Mouse (Mus musculus) spleen, adult 2 months (tissue): Measurements from ENCODE around the gene Dppa3. TPM values are rescaled to one million over a fixed set of nuclear protein-coding genes. Genes with fewer than 3 reads are reported as not detected.
"Not testable (repeated sequence)": the region's sequence is repeated elsewhere in the genome, so short reads cannot be mapped to it uniquely, and the experiment has no call there.

Source experiments
- DNase-seq, 2 experiments: peaks; one replicate each; pipeline versions ENCODE4 v3.0.0 to v3.0.0-alpha.2; 2012 to 2021; ENCODE audit warnings: low spot score in 2 of 2, low read depth in 1 of 2
- H3K27ac ChIP-seq: fragments of 200-500 bp; 2 replicates; pipeline ENCODE4 v1.5.1; 2012; ENCODE audit warnings: low read length, inconsistent platforms; ENCODE audit not compliant: insufficient read depth
- H3K27me3 ChIP-seq: fragments of 200-500 bp; 2 replicates; pipeline ENCODE4 v1.6.1; 2012; ENCODE audit warnings: mild to moderate bottlenecking, moderate library complexity, low read length, inconsistent platforms; ENCODE audit not compliant: control insufficient read depth, insufficient read depth
- H3K36me3 ChIP-seq: fragments of 200-500 bp; 2 replicates; pipeline ENCODE4 v1.6.1; 2012; ENCODE audit warnings: mild to moderate bottlenecking, low read length, inconsistent platforms; ENCODE audit not compliant: control insufficient read depth, insufficient read depth
- H3K4me1 ChIP-seq: fragments of 200-500 bp; 2 replicates; pipeline ENCODE4 v1.6.1; 2011; ENCODE audit warnings: inconsistent platforms; ENCODE audit not compliant: control insufficient read depth, insufficient read depth, insufficient read length
- H3K4me3 ChIP-seq: fragments of 200-500 bp; 2 replicates; pipeline ENCODE4 v1.5.1; 2011; ENCODE audit warnings: mild to moderate bottlenecking, inconsistent platforms; ENCODE audit not compliant: insufficient read depth, insufficient read length; ENCODE audit errors: extremely low read depth
- CTCF ChIP-seq: fragments of 200-500 bp; IDR thresholded peaks from 2 replicates; pipeline ENCODE4 v1.5.1; 2011; ENCODE audit warnings: mild to moderate bottlenecking, inconsistent platforms; ENCODE audit not compliant: insufficient read depth, insufficient read length, insufficient replicate concordance; ENCODE audit errors: extremely low read depth
- POLR2A ChIP-seq: fragments of 200-500 bp; IDR thresholded peaks from 2 replicates; pipeline ENCODE4 v1.6.1; 2011; ENCODE audit warnings: low read depth, low read length, inconsistent platforms
- WGBS: fragments of 180-500 bp; shearing (Covaris S2); methylation state at CpG from one replicate; pipeline ENCODE4 v1.1.7; 2018; 5-methylcytosine and 5-hydroxymethylcytosine counted together
- polyA plus RNA-seq: library from polyadenylated mRNA; depleted of rRNA; stranded (reverse); fragments of >200 nt; gene quantifications from 2 replicates; pipeline ENCODE4 v1.2.3, GENCODE M21; 2012

Dppa3 gene
- polyA plus RNA-seq, 1 experiment = not detected

DNA sequence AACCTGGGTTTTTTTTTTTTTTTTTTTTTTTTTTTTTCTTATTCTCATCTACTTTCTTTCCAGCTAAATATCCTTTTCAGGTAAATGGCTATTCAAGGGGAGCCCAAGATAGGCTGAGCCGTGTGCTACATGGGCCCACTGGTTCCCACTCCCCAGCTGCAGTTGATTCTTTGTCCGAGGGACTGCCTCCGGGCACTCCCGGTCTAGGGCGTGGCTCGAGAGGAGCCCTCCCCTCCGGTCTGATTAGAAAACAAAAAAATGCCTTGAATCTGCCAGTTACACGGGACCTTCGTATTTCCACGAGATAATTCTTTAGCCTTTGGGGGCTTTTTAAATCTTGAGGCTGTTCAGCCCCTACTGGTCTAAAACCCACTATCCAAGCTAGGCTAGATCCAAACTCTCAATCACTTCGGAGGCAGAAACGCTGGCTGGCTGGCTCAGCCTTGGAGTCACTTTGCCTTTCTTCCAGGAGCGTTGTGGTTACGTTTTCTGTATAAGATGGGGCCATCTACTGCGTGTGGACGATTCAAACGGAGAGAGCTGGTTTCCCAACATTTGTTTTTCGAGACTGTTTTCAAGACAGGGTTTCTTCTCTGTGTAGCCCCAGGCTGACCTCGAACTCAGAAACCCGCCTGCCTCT, 1.4 kb downstream of the Dppa3 start:
- DNase-seq = no peak
- TF ChIP-seq POLR2A (no peak), CTCF (no peak)
- Histone ChIP-seq H3K4me3 (no peak overlapping the region), H3K27ac (no peak overlapping the region), H3K27me3 (no peaks in the 10 kb centered on the region), H3K36me3 (no peaks in the 10 kb centered on the region), H3K4me1 (no peaks in the 10 kb centered on the region)
- 29% methylated on average over 20 of the region's 20 CpGs for WGBS

DNA sequence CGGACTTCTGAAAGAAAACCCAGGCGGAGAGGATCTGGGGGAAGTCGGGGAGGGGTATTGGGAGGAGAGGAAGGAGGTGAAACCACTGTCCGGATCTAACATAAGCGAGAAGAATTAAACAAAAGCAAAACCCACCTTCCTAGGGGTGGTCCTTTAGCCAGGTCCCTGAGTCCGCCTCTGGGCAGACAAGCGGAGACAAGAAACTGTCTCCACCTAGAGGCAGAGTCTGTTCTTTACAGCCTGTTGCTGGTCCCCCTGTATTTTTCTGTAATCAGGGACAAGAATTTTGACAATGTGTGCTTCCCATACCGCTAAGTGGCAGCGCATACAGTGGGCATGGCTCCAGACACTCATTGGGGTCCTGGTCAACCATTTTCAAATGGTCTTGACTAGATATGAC, 7.2 kb downstream of the Dppa3 start:
- DNase-seq = peak in 1 of 2 experiments; percentile 19
- TF ChIP-seq POLR2A (no peak), CTCF (peak; percentile 29; the same call in 1 of the 2 replicates)
- H3K36me3 ChIP-seq = no peaks in the 10 kb centered on the region
- no peaks in the 10 kb centered on the region for H3K4me1 ChIP-seq
- no peak overlapping the region for H3K4me3 ChIP-seq
- H3K27ac ChIP-seq = no peak overlapping the region
- WGBS = 32% methylated on average over 9 of the region's 9 CpGs
- no peaks in the 10 kb centered on the region for H3K27me3 ChIP-seq

DNA sequence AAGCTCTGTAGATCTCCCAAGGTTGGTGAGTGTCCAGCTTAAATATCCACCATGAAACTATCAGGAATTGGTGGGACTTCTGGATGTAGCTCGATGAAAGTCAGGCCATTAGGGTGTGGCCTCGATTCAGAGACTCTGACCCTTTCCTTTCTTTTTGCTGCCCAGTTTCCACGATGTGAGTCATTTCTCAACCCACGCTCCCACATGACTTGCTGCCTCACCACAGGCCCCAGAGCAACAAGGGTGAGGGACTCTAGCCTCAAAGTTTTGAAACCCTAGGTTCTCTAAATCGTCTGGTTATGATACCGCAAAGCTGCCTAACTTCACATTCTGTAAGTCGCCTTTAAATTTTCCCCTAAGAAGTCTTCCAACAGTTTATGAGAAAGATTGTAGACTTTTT, 9.1 kb downstream of the Dppa3 start:
- Histone ChIP-seq H3K36me3 (no peaks in the 10 kb centered on the region), H3K4me3 (no peak overlapping the region), H3K4me1 (no peaks in the 10 kb centered on the region), H3K27me3 (no peaks in the 10 kb centered on the region), H3K27ac (no peak overlapping the region)
- DNase-seq = no peak
- WGBS = 45% methylated on average over 7 of the region's 7 CpGs
- TF ChIP-seq CTCF = no peak
- TF ChIP-seq POLR2A = no peak

DNA sequence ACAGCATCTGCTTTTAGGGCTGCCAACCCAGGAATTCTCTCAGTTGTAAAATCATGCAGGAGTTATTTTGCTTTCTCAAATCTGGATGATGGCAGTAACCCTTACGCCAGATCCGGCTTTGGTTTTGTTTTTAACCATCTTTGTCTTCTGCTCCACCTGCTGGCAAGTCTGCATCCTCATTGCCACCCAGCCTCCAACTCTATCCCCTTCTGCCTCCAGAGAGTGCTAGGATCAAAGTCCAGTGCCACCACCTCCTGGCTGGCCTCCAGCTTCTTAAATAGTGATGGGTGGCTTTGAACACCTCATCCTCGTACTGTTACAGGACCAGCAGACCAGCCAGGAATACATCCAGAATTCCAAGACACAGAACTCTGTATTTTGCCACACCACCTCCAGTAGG, 10.5 kb downstream of the Dppa3 start:
- Histone ChIP-seq H3K27me3 (no peaks in the 10 kb centered on the region), H3K27ac (no peak overlapping the region), H3K36me3 (no peaks in the 10 kb centered on the region), H3K4me3 (no peak overlapping the region), H3K4me1 (no peaks in the 10 kb centered on the region)
- DNase-seq = no peak
- WGBS = 70% methylated on average over 3 of the region's 3 CpGs
- no peak for TF ChIP-seq CTCF
- TF ChIP-seq POLR2A = no peak

DNA sequence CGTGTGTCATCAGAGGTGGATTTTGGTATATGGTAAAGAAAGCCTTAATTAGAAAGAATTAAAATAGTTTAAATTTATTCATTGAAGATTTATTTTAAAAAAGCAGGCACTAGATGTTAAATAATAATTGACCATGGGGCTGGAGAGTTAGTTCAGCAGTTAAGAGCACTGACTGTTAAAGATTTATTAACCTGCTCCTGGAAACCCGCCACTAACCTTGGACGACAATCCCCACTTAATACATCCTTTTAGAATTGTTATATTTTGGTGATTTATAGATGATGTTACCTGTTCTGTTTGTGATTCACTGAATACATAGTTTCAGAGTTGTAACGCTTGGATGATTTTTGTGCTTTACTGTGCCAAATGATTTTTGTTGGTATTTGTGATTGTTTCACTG, 11.4 kb downstream of the Dppa3 start:
- not testable (repeated sequence) for H3K4me1 ChIP-seq, H3K27ac ChIP-seq, H3K4me3 ChIP-seq, H3K27me3 ChIP-seq, DNase-seq, H3K36me3 ChIP-seq
- 89% methylated on average over 4 of the region's 4 CpGs for WGBS

DNA sequence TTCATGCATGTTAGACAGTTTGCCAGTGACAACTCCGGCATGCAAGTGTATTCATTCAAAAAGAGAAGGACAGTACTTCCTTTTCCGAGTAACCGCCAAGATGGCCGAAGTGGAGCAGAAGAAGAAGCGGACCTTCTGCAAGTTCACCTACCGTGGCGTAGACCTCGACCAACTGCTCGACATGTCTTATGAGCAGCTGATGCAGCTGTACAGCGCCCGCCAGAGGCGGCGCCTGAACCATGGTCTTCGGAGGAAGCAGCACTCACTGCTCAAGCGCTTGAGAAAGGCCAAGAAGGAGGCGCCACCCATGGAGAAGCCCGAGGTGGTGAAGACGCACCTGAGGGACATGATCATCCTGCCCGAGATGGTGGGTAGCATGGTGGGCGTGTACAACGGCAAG, 18.0 kb downstream of the Dppa3 start:
- H3K4me3 ChIP-seq, DNase-seq, H3K36me3 ChIP-seq, H3K27me3 ChIP-seq, H3K4me1 ChIP-seq, H3K27ac ChIP-seq: not testable (repeated sequence)
- 93% methylated on average over 21 of the region's 21 CpGs for WGBS

DNA sequence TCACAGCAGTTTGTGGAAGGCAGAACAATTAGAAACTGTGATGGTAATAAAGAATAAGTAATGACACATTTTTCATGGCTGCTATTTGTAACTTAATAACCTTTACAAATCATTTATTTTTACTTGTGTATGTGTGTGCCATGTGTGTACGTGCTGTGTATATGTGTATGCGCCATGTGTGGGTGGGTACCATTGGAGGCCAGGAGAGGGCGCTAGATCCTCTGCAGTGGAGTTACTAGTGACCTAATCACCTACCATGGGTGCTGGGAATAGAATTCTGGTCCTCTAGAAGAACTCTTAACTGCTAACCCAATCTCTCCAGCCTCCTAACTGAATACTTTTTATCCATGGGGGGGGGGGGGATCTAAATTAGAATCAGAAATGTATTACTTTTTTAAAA, 23.7 kb downstream of the Dppa3 start:
- DNase-seq = no peak
- no peaks in the 10 kb centered on the region for H3K36me3 ChIP-seq
- WGBS = 83% methylated on average over 3 of the region's 3 CpGs
- no peaks in the 10 kb centered on the region for H3K27me3 ChIP-seq
- TF ChIP-seq CTCF (no peak), POLR2A (no peak)
- H3K4me1 ChIP-seq = no peaks in the 10 kb centered on the region; the same call in 1 of the 2 replicates
- H3K27ac ChIP-seq = no peak overlapping the region
- no peak overlapping the region for H3K4me3 ChIP-seq
